Mouse (Mus musculus) adrenal gland (tissue): ENCODE results near the gene Slc25a13.

Source experiments
- intact Hi-C: fragments of 180-260 bp; cut with DNase I; formaldehyde crosslinking; loops from one replicate; pipeline ENCODE4 v1.15.1; 2025

The Slc25a13 gene

GRCm38 (mm10) chr6:6173166-6173934 is 43.6 kb downstream of the Slc25a13 start:
- intact Hi-C loops: no loop called here

GRCm38 (mm10) chr6:6168566-6169134 is 48.3 kb downstream of the Slc25a13 start:
- intact Hi-C loops: no loop called here

- intact Hi-C loops: no loop called here
Measured at GRCm38 (mm10) chr6:6167339-6168126, 49.4 kb downstream of the Slc25a13 start.

GRCm38 (mm10) chr6:6162993-6163623 is 53.9 kb downstream of the Slc25a13 start:
- intact Hi-C loops: no loop called here

- intact Hi-C loops: no loop called here
Measured at GRCm38 (mm10) chr6:6162146-6162545, 54.8 kb downstream of the Slc25a13 start.

GRCm38 (mm10) chr6:6160645-6161426 is 56.1 kb downstream of the Slc25a13 start:
- intact Hi-C loops: no loop called here

GRCm38 (mm10) chr6:6159221-6159859 is 57.6 kb downstream of the Slc25a13 start:
- intact Hi-C loops: no loop called here

GRCm38 (mm10) chr6:6153426-6153825 is 63.5 kb downstream of the Slc25a13 start:
- intact Hi-C loops: no loop called here

GRCm38 (mm10) chr6:6150811-6151210 is 66.2 kb downstream of the Slc25a13 start:
- intact Hi-C loops: no loop called here

- intact Hi-C loops: no loop called here
Measured at GRCm38 (mm10) chr6:6149751-6150150, 67.2 kb downstream of the Slc25a13 start.

GRCm38 (mm10) chr6:6149329-6149728 is 67.6 kb downstream of the Slc25a13 start:
- intact Hi-C loops: no loop called here

GRCm38 (mm10) chr6:6145412-6145811 is 71.6 kb downstream of the Slc25a13 start:
- intact Hi-C loops: no loop called here

GRCm38 (mm10) chr6:6143525-6143924 is 73.4 kb downstream of the Slc25a13 start:
- intact Hi-C loops: no loop called here

GRCm38 (mm10) chr6:6140370-6140769 is 76.6 kb downstream of the Slc25a13 start:
- intact Hi-C loops: no loop called here

- intact Hi-C loops: no loop called here
Measured at GRCm38 (mm10) chr6:6139061-6139460, 77.9 kb downstream of the Slc25a13 start.

- intact Hi-C loops: no loop called here
Measured at GRCm38 (mm10) chr6:6136812-6137211, 80.2 kb downstream of the Slc25a13 start.

GRCm38 (mm10) chr6:6134935-6135334 is 82.0 kb downstream of the Slc25a13 start:
- intact Hi-C loops: no loop called here

- intact Hi-C loops: no loop called here
Measured at GRCm38 (mm10) chr6:6133556-6134050, 83.4 kb downstream of the Slc25a13 start.

GRCm38 (mm10) chr6:6132047-6132446 is 84.9 kb downstream of the Slc25a13 start:
- intact Hi-C loops: no loop called here

- intact Hi-C loops: no loop called here
Measured at GRCm38 (mm10) chr6:6125620-6126019, 91.4 kb downstream of the Slc25a13 start.
